Mouse (Mus musculus) kidney, embryonic 16.5 days (tissue): ENCODE measurements around the gene Inpp4b. TPM values are rescaled to one million over a fixed set of nuclear protein-coding genes. Genes with fewer than 3 reads are reported as not detected.
"Not testable (repeated sequence)": the region's sequence is repeated elsewhere in the genome, so short reads cannot be mapped to it uniquely, and the experiment has no call there.

ENCODE experiments used
- ATAC-seq: fragments of 200-750 bp; cut with Nextera tagmentation; 2 replicates; pipeline ENCODE4 v1.8.0; 2017; ENCODE audit warnings: moderate TSS enrichment; ENCODE audit not compliant: low FRiP score, low TSS enrichment
- H3K27ac ChIP-seq: fragments of 300-500 bp; sonication (generic); 2 replicates; pipeline ENCODE4 v1.5.1; 2014; ENCODE audit warnings: low read length
- H3K27me3 ChIP-seq: fragments of 300-500 bp; sonication (generic); 2 replicates; pipeline ENCODE4 v1.6.1; 2014; ENCODE audit warnings: low read length, control low read depth, mixed read lengths; ENCODE audit not compliant: insufficient read depth
- H3K36me3 ChIP-seq: fragments of 300-500 bp; sonication (generic); 2 replicates; pipeline ENCODE4 v1.6.1; 2014; ENCODE audit warnings: low read length, control low read depth, mixed read lengths; ENCODE audit not compliant: insufficient read depth
- H3K4me1 ChIP-seq: fragments of 300-500 bp; sonication (generic); 2 replicates; pipeline ENCODE4 v1.6.1; 2014; ENCODE audit warnings: low read length, control low read depth, mixed read lengths; ENCODE audit not compliant: insufficient read depth
- H3K4me2 ChIP-seq: fragments of 300-500 bp; sonication (generic); replicated peaks from 2 replicates; pipeline ENCODE4 v1.6.1; 2014; ENCODE audit warnings: low read depth, low read length
- H3K4me3 ChIP-seq: fragments of 300-500 bp; sonication (generic); 2 replicates; pipeline ENCODE4 v1.5.1; 2014; ENCODE audit warnings: mild to moderate bottlenecking, low read length
- H3K9ac ChIP-seq: fragments of 300-500 bp; sonication (generic); replicated peaks from 2 replicates; pipeline ENCODE4 v1.6.1; 2014; ENCODE audit warnings: low read length
- H3K9me3 ChIP-seq: fragments of 300-500 bp; sonication (generic); 2 replicates; pipeline ENCODE4 v1.6.1; 2016; ENCODE audit warnings: low read length, control low read depth
- WGBS: fragments of 180-500 bp; shearing (Covaris S2); extraction: QIAGEN DNeasy Blood & Tissue Kit; methylation state at CpG from one replicate; pipeline ENCODE4 v1.1.7; 2014; 5-methylcytosine and 5-hydroxymethylcytosine counted together
- polyA plus RNA-seq: library from polyadenylated mRNA; unstranded; fragments of >200 nt; fragmentation: Nextera tagmentation; extraction: Ambion mirVana; gene quantifications from 2 replicates; pipeline ENCODE4 v1.2.1, GENCODE M21; 2015

The Inpp4b gene
- polyA plus RNA-seq, 1 experiment from 2014 or later: 11.0 TPM

DNA sequence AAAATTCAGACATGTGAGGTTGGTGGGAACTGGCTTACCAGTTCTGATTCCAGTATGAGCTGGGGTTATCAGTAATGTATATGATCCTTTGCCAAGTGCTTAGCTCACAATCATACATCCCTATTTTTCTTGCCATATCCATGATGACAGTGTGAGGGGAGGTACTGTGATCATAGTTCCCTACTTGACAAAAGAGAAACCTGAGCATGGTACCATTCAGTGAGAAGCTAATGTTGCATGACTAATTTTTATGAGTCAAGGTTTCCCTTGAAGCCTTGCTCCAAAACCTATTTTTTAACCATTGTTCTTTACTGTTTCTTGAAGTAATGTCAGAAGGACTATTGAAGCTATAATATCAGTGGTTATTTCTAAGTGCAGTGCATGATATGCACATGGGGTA, 458.4 kb downstream of the Inpp4b start:
- peak; percentile 65; the same call in 1 of the 2 replicates for ATAC-seq
- Histone ChIP-seq H3K9me3 (no peaks in the 10 kb centered on the region), H3K9ac (no peak overlapping the region), H3K4me3 (no peak overlapping the region), H3K36me3 (no peaks in the 10 kb centered on the region), H3K27ac (no peak overlapping the region), H3K27me3 (no peaks in the 10 kb centered on the region), H3K4me1 (peaks cover 9% of the 10 kb centered on the region; the same call in 1 of the 2 replicates), H3K4me2 (no peak overlapping the region)

DNA sequence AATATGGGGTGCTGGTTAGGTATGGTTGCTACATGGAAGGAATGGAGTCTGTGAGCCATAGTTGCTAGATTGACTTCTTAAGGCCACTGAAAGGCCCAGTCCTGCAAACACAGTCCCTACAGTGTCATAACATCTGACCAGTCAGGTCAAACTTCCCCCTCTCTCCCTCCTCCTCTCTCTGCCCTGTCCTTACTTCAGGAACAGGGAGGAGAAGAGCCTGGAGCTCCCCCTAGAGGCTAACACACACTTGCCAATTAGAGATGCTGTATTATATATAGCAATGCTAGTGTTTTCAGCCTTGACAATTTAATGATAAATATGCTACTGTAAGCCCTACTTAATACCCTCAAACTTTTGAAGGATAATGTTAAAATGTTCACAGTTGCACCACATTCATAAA, 464.4 kb downstream of the Inpp4b start:
- no peaks in the 10 kb centered on the region for H3K36me3 ChIP-seq
- ATAC-seq: peak; percentile 94
- no peaks in the 10 kb centered on the region for H3K27me3 ChIP-seq

DNA sequence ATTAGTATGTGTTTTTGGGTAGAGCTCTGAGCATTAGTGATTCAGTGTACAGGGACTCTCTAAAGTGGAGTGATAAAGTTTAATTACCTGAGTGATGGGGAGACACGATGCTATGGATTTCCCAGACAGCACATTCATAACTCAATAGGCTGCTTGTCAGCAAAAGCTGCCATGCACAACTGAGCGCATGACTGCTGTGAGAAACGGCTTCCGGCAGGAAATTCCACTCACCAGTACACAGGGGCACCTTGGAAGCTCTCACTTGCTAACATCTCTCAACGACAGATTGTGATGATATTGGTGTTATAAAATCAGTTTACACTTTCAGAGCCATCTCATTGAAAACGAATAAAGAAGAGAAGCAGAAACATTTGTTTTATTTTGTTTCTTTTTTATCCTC, 465.2 kb downstream of the Inpp4b start:
- Histone ChIP-seq H3K27me3 (no peaks in the 10 kb centered on the region), H3K36me3 (no peaks in the 10 kb centered on the region), H3K4me3 (no peak overlapping the region), H3K9me3 (no peaks in the 10 kb centered on the region), H3K27ac (no peak overlapping the region), H3K4me2 (no peak overlapping the region), H3K9ac (no peak overlapping the region), H3K4me1 (peaks cover 14% of the 10 kb centered on the region; the same call in 1 of the 2 replicates)
- ATAC-seq: peak; percentile 63; the same call in 1 of the 2 replicates
- WGBS: 26% methylated on average over 6 of the region's 6 CpGs

More for the DNA sequence above, 464.4 kb downstream of the Inpp4b start:
- H3K9me3 ChIP-seq: no peaks in the 10 kb centered on the region
- H3K4me2 ChIP-seq: no peak overlapping the region
- no peak overlapping the region for H3K4me3 ChIP-seq
- H3K4me1 ChIP-seq: 0 out of 2 replicates have a peak, but pooled peaks cover 7% of the 10 kb centered on the region
- no peak overlapping the region for H3K9ac ChIP-seq
- no peak overlapping the region for H3K27ac ChIP-seq

GRCm38 (mm10) chr8:81808406-81808805, 466.1 kb downstream of the Inpp4b start:
- no peak overlapping the region for H3K27ac ChIP-seq
- 74% methylated on average over 1 of the region's 1 CpGs for WGBS
- H3K4me1 ChIP-seq: peaks cover 20% of the 10 kb centered on the region; the same call in 1 of the 2 replicates
- no peak overlapping the region for H3K4me3 ChIP-seq
- no peaks in the 10 kb centered on the region for H3K9me3 ChIP-seq
- H3K9ac ChIP-seq: no peak overlapping the region
- H3K36me3 ChIP-seq: no peaks in the 10 kb centered on the region
- H3K27me3 ChIP-seq: no peaks in the 10 kb centered on the region
- ATAC-seq: no peak
- H3K4me2 ChIP-seq: no peak overlapping the region

- not testable (repeated sequence) for H3K4me2 ChIP-seq, ATAC-seq, H3K36me3 ChIP-seq, H3K27me3 ChIP-seq, H3K9ac ChIP-seq, H3K9me3 ChIP-seq, H3K27ac ChIP-seq, H3K4me3 ChIP-seq
- H3K4me1 ChIP-seq: peaks cover 25% of the 10 kb centered on the region; the same call in 1 of the 2 replicates
Observed at GRCm38 (mm10) chr8:81809414-81809813, 467.1 kb downstream of the Inpp4b start.

DNA sequence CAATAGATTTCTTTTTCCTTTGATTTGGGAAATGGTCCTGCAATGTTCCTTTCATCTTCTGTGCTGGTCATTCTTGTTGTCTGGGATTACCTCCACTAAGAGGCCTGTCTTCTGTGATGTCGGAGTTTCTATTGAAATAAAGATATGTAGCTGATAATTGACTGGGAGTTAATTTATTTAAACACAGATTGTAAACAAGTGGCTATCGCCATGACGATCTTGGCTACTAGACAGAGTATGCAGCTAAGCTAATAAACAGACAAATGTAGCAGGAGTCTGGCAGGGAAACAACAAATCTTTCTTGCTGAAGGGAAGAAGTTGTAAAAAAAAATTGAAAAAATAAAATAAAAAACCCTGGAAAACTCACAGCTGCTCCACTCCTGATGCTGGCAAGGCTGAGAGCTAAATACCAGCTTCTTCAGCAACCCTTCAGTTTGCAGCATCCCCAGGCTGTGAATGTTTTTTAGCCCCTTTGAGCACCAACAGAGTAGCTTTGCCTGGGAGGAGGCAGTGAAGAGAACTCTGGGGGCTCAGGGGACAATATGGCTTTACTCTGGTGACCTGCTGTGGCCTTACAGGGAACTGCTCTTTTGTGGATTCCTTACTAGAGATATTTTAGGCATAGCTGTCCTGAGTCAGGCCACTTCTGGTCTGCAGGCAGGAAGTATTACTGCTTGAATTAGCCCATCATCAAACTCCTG, 469.8 kb downstream of the Inpp4b start:
- H3K27me3 ChIP-seq: no peaks in the 10 kb centered on the region
- H3K4me3 ChIP-seq: no peak overlapping the region
- peaks cover 22% of the 10 kb centered on the region; the same call in 1 of the 2 replicates for H3K4me1 ChIP-seq
- no peak overlapping the region for H3K4me2 ChIP-seq
- H3K27ac ChIP-seq: peak overlapping the region; percentile 19; the same call in 1 of the 2 replicates
- no peaks in the 10 kb centered on the region for H3K9me3 ChIP-seq
- ATAC-seq: peak; percentile 65
- H3K9ac ChIP-seq: no peak overlapping the region
- no peaks in the 10 kb centered on the region for H3K36me3 ChIP-seq
- WGBS: 26% methylated on average over 3 of the region's 3 CpGs

- peaks cover 18% of the 10 kb centered on the region; the same call in 1 of the 2 replicates for H3K4me1 ChIP-seq
- no peaks in the 10 kb centered on the region for H3K9me3 ChIP-seq
- H3K27ac ChIP-seq: no peak overlapping the region
- ATAC-seq: no peak
- H3K4me2 ChIP-seq: no peak overlapping the region
- H3K4me3 ChIP-seq: no peak overlapping the region
- H3K36me3 ChIP-seq: no peaks in the 10 kb centered on the region
- WGBS: 51% methylated on average over 3 of the region's 3 CpGs
- H3K9ac ChIP-seq: no peak overlapping the region
- H3K27me3 ChIP-seq: no peaks in the 10 kb centered on the region
Observed at GRCm38 (mm10) chr8:81814742-81815141, 472.4 kb downstream of the Inpp4b start.

GRCm38 (mm10) chr8:81815551-81815950, 473.2 kb downstream of the Inpp4b start:
- H3K9ac ChIP-seq: no peak overlapping the region
- WGBS: 66% methylated on average over 4 of the region's 4 CpGs
- no peaks in the 10 kb centered on the region for H3K27me3 ChIP-seq
- no peak overlapping the region for H3K27ac ChIP-seq
- no peaks in the 10 kb centered on the region for H3K9me3 ChIP-seq
- no peaks in the 10 kb centered on the region for H3K36me3 ChIP-seq
- no peak overlapping the region for H3K4me2 ChIP-seq
- H3K4me3 ChIP-seq: no peak overlapping the region
- H3K4me1 ChIP-seq: peaks cover 18% of the 10 kb centered on the region; the same call in 1 of the 2 replicates
- no peak for ATAC-seq

- Histone ChIP-seq H3K4me1 (no peaks in the 10 kb centered on the region), H3K4me2 (no peak overlapping the region), H3K4me3 (no peak overlapping the region), H3K36me3 (no peaks in the 10 kb centered on the region), H3K27me3 (no peaks in the 10 kb centered on the region), H3K9ac (no peak overlapping the region), H3K27ac (no peak overlapping the region), H3K9me3 (no peaks in the 10 kb centered on the region)
- no peak for ATAC-seq
- WGBS: 97% methylated on average over 1 of the region's 1 CpGs
Observed at GRCm38 (mm10) chr8:81823121-81823520, 480.8 kb downstream of the Inpp4b start.

- no peak for ATAC-seq
- 41% methylated on average over 2 of the region's 2 CpGs for WGBS
- H3K4me3 ChIP-seq: no peak overlapping the region
- no peaks in the 10 kb centered on the region for H3K4me1 ChIP-seq
- no peaks in the 10 kb centered on the region for H3K27me3 ChIP-seq
- no peak overlapping the region for H3K27ac ChIP-seq
- H3K9me3 ChIP-seq: no peaks in the 10 kb centered on the region
- H3K9ac ChIP-seq: no peak overlapping the region
- no peaks in the 10 kb centered on the region for H3K36me3 ChIP-seq
- H3K4me2 ChIP-seq: no peak overlapping the region
Observed at GRCm38 (mm10) chr8:81824975-81825374, 482.6 kb downstream of the Inpp4b start.
